Mouse (Mus musculus): Measurements from ENCODE around the gene Bean1.

DNA sequence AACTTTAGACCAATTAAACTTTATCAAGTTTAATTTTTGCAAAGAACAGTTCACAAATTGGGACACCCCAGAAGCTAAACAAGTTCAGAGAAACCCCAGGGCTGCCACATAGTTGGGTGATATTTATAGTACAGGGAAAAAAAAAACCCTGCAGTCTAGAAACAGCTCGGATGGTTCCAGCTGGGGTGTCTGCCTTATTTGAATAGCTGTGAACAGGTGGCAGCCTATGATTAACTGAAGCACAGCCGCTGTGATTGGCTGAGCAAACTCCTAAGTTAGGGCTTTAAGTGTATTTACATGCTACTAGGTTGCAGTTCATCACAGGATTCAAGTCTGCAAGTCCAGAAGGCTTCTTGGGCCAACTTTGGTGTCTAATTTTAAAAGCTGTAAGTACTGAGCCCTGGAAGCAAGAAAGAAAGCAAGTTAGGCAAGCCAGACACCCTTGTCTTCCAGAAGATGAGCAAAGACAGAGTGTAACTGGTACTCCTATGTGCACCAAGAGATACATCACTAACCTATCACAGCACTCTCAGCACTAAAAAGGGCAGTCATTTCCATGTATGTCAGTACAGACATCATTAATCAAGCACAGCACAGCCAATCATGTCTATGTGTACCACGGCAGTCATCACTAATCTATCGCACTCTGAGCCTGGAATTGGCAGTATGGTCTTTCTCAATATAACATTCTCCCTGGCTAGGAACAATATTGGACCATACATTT is 42.9 kb upstream of the Bean1 start:
- TF ChIP-seq HCFC1 (IDR thresholded peaks at IDR 0.05; ENCODE audit: borderline replicate concordance, insufficient read depth, low read length) (no peak), ZNF384 (IDR thresholded peaks at IDR 0.05; ENCODE audit: low read depth, low read length) (no peak)
